Mouse (Mus musculus) midbrain, embryonic 13.5 days (tissue): ENCODE measurements at regions not wholly inside any gene's neighbourhood (a gene's known extent, or its start where the extent isn't known, plus 50 kb on each side); places are given as distances from the start of the nearest gene placed in this dataset.
A peak's percentile ranks its signal among the peaks of the same experiment; 100 is the strongest.
"Not testable (repeated sequence)": the region's sequence is repeated elsewhere in the genome, so short reads cannot be mapped to it uniquely, and the experiment has no call there.

Source experiments
- ATAC-seq: fragments of 200-750 bp; cut with Nextera tagmentation; 2 replicates; pipeline ENCODE4 v1.8.0; 2017; ENCODE audit warnings: mild to moderate bottlenecking, moderate TSS enrichment, moderate library complexity
- H3K27ac ChIP-seq: fragments of 300-500 bp; sonication (generic); 2 replicates; pipeline ENCODE4 v1.5.1; 2015; ENCODE audit warnings: inconsistent platforms, mild to moderate bottlenecking, moderate library complexity
- H3K27me3 ChIP-seq: fragments of 300-500 bp; sonication (generic); 2 replicates; pipeline ENCODE4 v1.6.1; 2015; ENCODE audit warnings: mild to moderate bottlenecking, inconsistent platforms
- H3K36me3 ChIP-seq: fragments of 300-500 bp; sonication (generic); 2 replicates; pipeline ENCODE4 v1.6.1; 2015; ENCODE audit warnings: mild to moderate bottlenecking, inconsistent platforms
- H3K4me1 ChIP-seq: fragments of 300-500 bp; sonication (generic); replicated peaks from 2 replicates; pipeline ENCODE4 v1.6.1; 2015; ENCODE audit warnings: inconsistent platforms
- H3K4me2 ChIP-seq: fragments of 300-500 bp; sonication (generic); replicated peaks from 2 replicates; pipeline ENCODE4 v1.6.1; 2015; ENCODE audit warnings: moderate library complexity, mild to moderate bottlenecking, inconsistent platforms
- H3K4me3 ChIP-seq: fragments of 300-500 bp; sonication (generic); replicated peaks from 2 replicates; pipeline ENCODE4 v1.5.1; 2015; ENCODE audit warnings: mild to moderate bottlenecking, inconsistent platforms
- H3K9ac ChIP-seq: fragments of 300-500 bp; sonication (generic); replicated peaks from 2 replicates; pipeline ENCODE4 v1.6.1; 2015; ENCODE audit warnings: mild to moderate bottlenecking, inconsistent platforms
- H3K9me3 ChIP-seq: fragments of 300-500 bp; sonication (generic); 2 replicates; pipeline ENCODE4 v1.6.1; 2016; ENCODE audit warnings: mild to moderate bottlenecking, inconsistent platforms
- WGBS: fragments of 180-500 bp; shearing (Covaris S2); methylation state at CpG from one replicate; pipeline ENCODE4 v1.1.7; 2015; 5-methylcytosine and 5-hydroxymethylcytosine counted together

DNA sequence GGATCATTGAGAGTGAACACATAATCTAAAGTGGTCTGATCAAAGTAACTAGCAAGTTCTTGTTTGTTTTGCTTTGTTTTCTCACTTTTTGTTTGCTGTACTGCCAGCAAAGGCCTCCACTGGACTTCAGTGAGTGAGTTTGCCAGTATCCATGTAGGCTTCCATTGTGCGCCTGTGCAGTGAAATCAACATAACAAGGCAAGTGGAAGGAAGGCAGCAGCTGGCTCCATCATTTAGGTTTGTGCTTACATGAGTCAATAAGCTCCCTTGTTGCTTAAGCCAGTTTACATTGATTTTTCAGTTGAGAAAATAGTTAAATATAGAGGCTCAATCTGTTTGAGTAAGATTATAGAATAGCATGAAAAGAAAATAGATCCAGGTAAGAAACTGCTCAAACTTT is 1255.7 kb upstream of the Nudt12 start:
- no peak overlapping the region for H3K4me2 ChIP-seq
- 72% methylated on average over 1 of the region's 1 CpGs for WGBS
- no peaks in the 10 kb centered on the region for H3K36me3 ChIP-seq
- no peak overlapping the region for H3K9ac ChIP-seq
- H3K4me1 ChIP-seq: no peaks in the 10 kb centered on the region
- H3K9me3 ChIP-seq: no peaks in the 10 kb centered on the region
- H3K4me3 ChIP-seq: no peak overlapping the region
- H3K27me3 ChIP-seq: no peaks in the 10 kb centered on the region
- ATAC-seq: no peak
- no peak overlapping the region for H3K27ac ChIP-seq

DNA sequence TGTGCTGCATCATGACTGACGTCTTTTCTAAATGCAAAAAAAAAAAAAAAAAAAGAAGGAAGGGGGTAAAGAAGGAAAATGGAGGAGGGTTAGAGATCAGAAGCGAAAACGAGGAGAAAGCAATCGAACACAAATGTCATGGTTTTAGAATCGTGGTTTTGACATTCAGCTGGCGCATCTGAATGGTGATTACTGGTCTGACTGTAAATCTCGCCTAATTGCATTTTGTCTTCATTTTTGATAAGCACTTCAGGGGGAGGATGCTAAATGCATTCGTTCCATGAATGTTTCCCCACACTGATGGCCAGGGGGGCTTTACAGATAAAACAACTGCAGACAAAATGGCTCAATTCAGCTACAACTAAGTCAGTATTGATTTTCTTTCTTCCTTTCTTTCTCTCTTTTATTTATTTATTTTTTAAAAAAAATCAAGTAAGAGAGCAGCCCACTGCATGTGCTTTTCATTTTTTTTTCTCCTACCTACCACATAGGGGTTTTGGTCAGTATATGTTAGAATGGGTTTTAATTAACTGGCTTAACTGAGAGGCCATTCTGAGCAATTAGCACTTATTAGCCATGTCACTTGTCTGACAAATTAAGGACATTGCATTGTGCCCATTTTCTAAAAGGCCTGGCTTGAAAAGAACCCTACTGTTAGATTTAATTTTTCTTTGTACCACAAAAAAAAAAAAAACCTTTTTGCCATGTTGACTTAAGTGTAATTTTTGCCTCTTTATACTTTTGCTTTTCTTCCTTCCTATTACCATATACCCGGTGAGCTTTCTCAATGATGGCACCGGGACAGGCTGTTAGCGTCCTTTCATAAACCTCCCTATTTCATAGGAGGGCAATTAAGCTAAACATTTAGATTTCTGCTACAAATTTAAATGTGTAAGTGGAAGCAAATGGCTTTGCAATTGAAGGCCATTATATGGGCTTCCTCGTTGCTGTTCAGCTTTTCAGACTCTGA is 1254.4 kb upstream of the Nudt12 start:
- Histone ChIP-seq H3K27ac (no peak overlapping the region), H3K27me3 (no peaks in the 10 kb centered on the region), H3K4me2 (no peak overlapping the region), H3K4me3 (no peak overlapping the region), H3K36me3 (no peaks in the 10 kb centered on the region), H3K4me1 (no peaks in the 10 kb centered on the region), H3K9ac (no peak overlapping the region), H3K9me3 (no peaks in the 10 kb centered on the region)
- 0 out of 2 replicates have a peak, but pooled peaks have one; percentile 24 for ATAC-seq
- WGBS: 65% methylated on average over 12 of the region's 12 CpGs

DNA sequence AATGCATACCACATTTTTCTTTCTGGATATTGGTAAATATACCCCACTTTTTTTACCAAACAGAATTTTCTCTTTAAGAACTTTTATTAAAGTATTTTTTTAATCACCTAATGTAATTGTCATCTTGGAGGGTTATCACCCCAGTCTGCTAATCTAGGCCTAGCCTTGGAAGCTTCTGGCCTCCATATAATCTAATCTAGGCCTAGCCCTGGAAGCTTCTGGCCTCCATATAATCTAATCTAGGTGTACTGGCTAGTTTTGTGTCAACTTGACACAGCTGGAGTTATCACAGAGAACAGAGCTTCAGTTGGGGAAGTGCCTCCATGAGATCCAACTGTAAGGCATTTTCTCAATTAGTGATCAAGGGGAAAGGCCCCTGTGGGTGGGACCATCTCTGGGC is 1242.2 kb upstream of the Nudt12 start:
- not testable (repeated sequence) for ATAC-seq, H3K27ac ChIP-seq

DNA sequence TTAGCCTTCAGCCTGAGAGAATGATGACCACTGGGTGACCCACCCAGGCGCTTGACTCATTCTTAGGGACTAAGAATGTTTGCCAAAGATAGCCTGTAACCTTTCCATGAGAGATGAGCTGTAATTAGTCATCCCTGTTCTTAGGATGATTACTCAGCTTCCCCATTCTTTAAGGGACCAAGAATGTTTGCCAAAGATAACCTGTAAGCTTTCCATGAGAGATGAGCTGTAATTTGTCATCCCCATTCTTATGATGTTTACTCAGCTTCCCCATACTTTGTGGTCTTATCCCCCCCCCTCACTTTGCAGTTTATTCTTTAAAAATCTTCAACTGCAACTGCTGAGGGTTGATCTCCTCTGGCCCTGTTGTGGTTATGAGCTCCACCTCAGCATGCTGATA is 1236.8 kb upstream of the Nudt12 start:
- Histone ChIP-seq H3K36me3 (no peaks in the 10 kb centered on the region), H3K4me3 (no peak overlapping the region), H3K27me3 (no peaks in the 10 kb centered on the region), H3K9ac (no peak overlapping the region), H3K4me2 (no peak overlapping the region), H3K4me1 (no peaks in the 10 kb centered on the region), H3K9me3 (no peaks in the 10 kb centered on the region), H3K27ac (no peak overlapping the region)
- ATAC-seq: no peak
- 90% methylated on average over 1 of the region's 1 CpGs for WGBS

More for the DNA sequence above, 1242.2 kb upstream of the Nudt12 start:
- not testable (repeated sequence) for H3K9ac ChIP-seq, H3K4me1 ChIP-seq, H3K27me3 ChIP-seq, H3K36me3 ChIP-seq, H3K4me3 ChIP-seq, H3K4me2 ChIP-seq, H3K9me3 ChIP-seq

DNA sequence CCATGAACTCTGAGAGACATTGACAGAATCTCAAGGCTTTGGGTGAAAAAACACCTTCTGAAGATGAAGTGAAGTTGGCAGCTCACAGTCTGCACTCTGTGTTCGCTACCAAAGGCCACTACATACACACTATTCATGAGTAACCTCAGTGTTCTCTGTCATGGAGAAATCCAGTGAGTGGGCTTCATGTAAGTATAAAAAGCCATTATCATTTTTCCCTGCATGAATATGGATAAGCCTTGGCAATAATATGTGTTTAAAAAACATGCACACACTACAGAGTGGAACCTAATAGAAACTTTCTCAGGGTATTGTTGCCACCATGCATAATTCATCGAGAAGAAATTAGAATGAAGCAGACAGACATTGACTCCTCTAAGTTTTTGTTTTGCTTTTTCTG is 1221.3 kb upstream of the Nudt12 start:
- Histone ChIP-seq H3K4me3 (no peak overlapping the region), H3K27ac (no peak overlapping the region), H3K36me3 (no peaks in the 10 kb centered on the region), H3K4me2 (no peak overlapping the region), H3K27me3 (no peaks in the 10 kb centered on the region), H3K4me1 (no peaks in the 10 kb centered on the region), H3K9ac (no peak overlapping the region), H3K9me3 (no peaks in the 10 kb centered on the region)
- WGBS: 51% methylated on average over 2 of the region's 2 CpGs
- ATAC-seq: peak; percentile 76

DNA sequence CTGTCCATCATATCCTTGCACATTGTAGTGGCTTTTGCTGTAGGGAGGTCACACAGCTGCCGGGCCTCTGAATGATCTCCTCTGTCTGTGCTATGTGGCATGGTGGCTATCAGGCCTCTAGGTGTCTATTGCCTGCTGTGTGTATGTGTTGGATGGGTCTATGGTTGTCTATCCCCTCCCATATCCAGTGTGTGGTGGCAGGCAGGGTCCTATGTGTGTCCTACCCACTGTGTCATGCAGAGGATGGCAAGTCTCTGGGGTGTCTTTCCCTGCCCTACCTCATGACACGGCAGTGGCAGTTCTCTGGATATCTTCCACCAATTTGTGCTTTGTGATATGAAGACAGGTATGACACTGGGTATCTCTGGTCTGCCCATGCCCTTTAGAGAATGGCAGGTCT is 1183.8 kb upstream of the Nudt12 start:
- H3K4me3 ChIP-seq: no peak overlapping the region
- 97% methylated on average over 2 of the region's 2 CpGs for WGBS

DNA sequence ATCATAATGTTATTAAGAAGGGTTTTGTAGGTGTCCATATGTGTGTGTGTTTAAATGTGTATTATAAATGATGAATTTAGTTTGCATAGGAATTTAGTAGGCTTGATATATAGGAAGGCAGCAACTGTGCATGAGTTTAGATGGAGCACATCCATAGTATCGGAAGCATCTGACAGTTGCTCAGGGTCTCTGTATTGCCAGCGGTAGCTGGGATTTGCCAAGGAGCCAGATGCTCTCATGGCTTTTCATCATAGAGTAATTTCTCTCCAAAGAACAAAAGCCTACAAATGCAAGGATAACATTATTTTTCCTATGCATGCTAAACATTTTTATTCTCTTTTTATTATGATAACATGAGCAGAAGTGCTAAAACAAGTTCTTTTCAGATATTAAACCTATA is 1168.1 kb upstream of the Nudt12 start:
- Histone ChIP-seq H3K9ac (no peak overlapping the region), H3K4me2 (no peak overlapping the region), H3K4me1 (no peaks in the 10 kb centered on the region), H3K36me3 (no peaks in the 10 kb centered on the region), H3K4me3 (no peak overlapping the region), H3K9me3 (no peaks in the 10 kb centered on the region), H3K27me3 (no peaks in the 10 kb centered on the region), H3K27ac (no peak overlapping the region)
- ATAC-seq: no peak
- WGBS: 95% methylated on average over 2 of the region's 2 CpGs

More for the DNA sequence above, 1183.8 kb upstream of the Nudt12 start:
- Histone ChIP-seq H3K27me3 (no peaks in the 10 kb centered on the region), H3K27ac (no peak overlapping the region), H3K4me1 (no peaks in the 10 kb centered on the region), H3K4me2 (no peak overlapping the region), H3K9me3 (no peaks in the 10 kb centered on the region), H3K36me3 (no peaks in the 10 kb centered on the region), H3K9ac (no peak overlapping the region)
- ATAC-seq: peak; percentile 55; the same call in 1 of the 2 replicates

DNA sequence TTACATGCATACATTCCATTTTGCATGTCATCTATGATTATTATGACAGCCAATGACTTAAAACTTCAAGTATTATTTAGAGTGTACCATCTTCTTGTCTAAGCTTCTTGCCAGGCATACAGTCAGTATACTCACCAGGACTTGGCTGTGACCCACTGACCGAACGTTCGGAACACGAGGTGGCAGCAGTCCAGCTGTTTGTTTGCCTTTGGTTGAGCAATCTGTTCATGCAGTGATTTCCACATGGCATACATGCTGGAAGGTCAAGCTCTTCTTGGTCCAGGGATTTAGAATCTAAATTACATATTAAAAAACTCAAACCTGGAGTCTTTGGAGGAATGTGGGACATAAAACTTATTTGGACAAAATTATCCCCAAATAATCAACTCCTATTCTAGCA is 1167.5 kb upstream of the Nudt12 start:
- H3K4me2 ChIP-seq: no peak overlapping the region
- H3K36me3 ChIP-seq: no peaks in the 10 kb centered on the region
- H3K4me1 ChIP-seq: no peaks in the 10 kb centered on the region
- no peak overlapping the region for H3K9ac ChIP-seq
- H3K27ac ChIP-seq: no peak overlapping the region
- WGBS: 84% methylated on average over 4 of the region's 4 CpGs
- H3K27me3 ChIP-seq: no peaks in the 10 kb centered on the region
- no peak overlapping the region for H3K4me3 ChIP-seq
- ATAC-seq: no peak
- H3K9me3 ChIP-seq: no peaks in the 10 kb centered on the region

DNA sequence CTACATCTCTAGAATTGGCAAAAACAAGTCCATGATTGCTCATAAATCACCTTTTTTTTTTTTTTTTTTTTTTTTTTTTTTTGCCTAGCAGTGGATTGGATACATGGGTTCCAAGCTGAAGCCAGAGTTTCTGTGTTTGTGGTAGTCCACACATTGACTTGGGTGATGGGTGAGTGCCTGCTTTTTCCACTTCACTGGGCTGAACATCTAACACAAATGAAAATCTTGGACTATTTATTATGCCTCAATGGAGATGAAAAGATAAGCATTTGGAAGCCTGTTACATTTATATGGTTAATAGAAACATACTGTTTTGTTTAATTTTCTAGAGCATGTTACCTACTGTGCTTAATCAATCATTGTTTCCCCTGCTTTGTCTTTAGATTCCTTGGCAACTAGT is 1152.4 kb upstream of the Nudt12 start:
- ATAC-seq: no peak
- H3K4me2 ChIP-seq: no peak overlapping the region

DNA sequence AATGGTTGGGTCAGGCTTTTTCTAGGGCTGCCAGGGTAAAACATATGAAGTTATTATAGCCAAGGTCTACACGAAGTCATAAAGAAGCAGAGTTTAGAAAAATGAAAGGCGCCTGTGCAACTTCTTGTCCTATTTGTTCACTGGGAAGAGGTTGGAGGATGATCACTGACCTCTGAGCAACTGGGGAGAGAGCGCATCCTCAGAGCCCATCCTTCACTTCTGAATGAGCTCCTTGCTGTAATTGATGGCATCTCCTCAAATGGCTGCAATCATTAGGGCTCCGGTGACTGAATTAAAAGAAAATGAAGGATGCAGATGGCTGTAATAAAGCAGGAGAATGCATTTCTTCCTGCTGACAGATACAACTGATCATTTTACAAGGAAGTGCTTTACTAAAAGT is 1117.4 kb upstream of the Nudt12 start:
- Histone ChIP-seq H3K4me2 (no peak overlapping the region), H3K4me3 (no peak overlapping the region), H3K9me3 (no peaks in the 10 kb centered on the region), H3K27me3 (no peaks in the 10 kb centered on the region), H3K27ac (no peak overlapping the region), H3K4me1 (no peaks in the 10 kb centered on the region), H3K9ac (no peak overlapping the region), H3K36me3 (no peaks in the 10 kb centered on the region)
- WGBS: 78% methylated on average over 4 of the region's 4 CpGs
- no peak for ATAC-seq

More for the DNA sequence above, 1152.4 kb upstream of the Nudt12 start:
- no peak overlapping the region for H3K9ac ChIP-seq
- H3K4me1 ChIP-seq: no peaks in the 10 kb centered on the region
- no peaks in the 10 kb centered on the region for H3K27me3 ChIP-seq
- H3K4me3 ChIP-seq: no peak overlapping the region
- no peaks in the 10 kb centered on the region for H3K9me3 ChIP-seq
- no peaks in the 10 kb centered on the region for H3K36me3 ChIP-seq
- H3K27ac ChIP-seq: no peak overlapping the region

DNA sequence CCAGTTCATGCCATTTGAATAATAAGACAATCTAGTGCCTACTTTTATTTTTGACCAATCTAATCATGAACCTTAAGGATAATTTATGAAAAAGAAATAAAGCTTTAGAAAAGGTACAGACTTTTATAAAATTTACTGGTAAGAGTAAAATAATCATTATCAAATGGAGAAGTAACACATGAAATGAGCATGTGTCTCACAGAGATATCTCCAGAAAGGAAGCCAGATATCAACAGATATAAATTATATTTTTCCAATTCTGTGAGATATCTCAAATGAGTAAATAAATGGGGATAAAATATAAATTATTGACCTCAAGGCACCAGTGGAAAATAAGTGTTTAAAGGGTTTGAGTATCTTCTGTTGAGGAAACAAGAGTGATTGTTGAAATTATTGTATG is 1085.6 kb upstream of the Nudt12 start:
- Histone ChIP-seq H3K4me1 (no peaks in the 10 kb centered on the region), H3K9me3 (no peaks in the 10 kb centered on the region), H3K27me3 (no peaks in the 10 kb centered on the region), H3K27ac (no peak overlapping the region), H3K4me2 (no peak overlapping the region), H3K36me3 (no peaks in the 10 kb centered on the region), H3K4me3 (no peak overlapping the region), H3K9ac (no peak overlapping the region)
- no peak for ATAC-seq
